Mouse (Mus musculus): ENCODE measurements at regions not wholly inside any gene's neighbourhood (a gene's known extent, or its start where the extent isn't known, plus 50 kb on each side); places are given as distances from the start of the nearest gene placed in this dataset.

- no peak for TF ChIP-seq CTCF (IDR thresholded peaks at IDR 0.05; ENCODE audit: extremely low read depth, insufficient read depth, insufficient read length, insufficient replicate concordance)
- no peak for TF ChIP-seq POLR2A (IDR thresholded peaks at IDR 0.05; ENCODE audit: low read depth, low read length)
Measured at GRCm38 (mm10) chr8:8361941-8362537, 299.0 kb downstream of the Efnb2 start.
